Mouse (Mus musculus) neural tube, embryonic 13.5 days (tissue): ENCODE results near the gene Rex2. TPM values are rescaled to one million over a fixed set of nuclear protein-coding genes. Genes with fewer than 3 reads are reported as not detected.
A peak's percentile ranks its signal among the peaks of the same experiment; 100 is the strongest.
"Not testable (repeated sequence)": the region's sequence is repeated elsewhere in the genome, so short reads cannot be mapped to it uniquely, and the experiment has no call there.

ENCODE experiments used
- ATAC-seq: fragments of 200-750 bp; cut with Nextera tagmentation; 2 replicates; pipeline ENCODE4 v1.8.0; 2017; ENCODE audit warnings: low read depth, mild to moderate bottlenecking, moderate TSS enrichment, moderate library complexity
- H3K27ac ChIP-seq: fragments of 300-500 bp; sonication (generic); replicated peaks from 2 replicates; pipeline ENCODE4 v1.5.1; 2015; ENCODE audit warnings: moderate library complexity, mild to moderate bottlenecking, inconsistent platforms
- H3K27me3 ChIP-seq: fragments of 300-500 bp; sonication (generic); 2 replicates; pipeline ENCODE4 v1.6.1; 2015; ENCODE audit warnings: mild to moderate bottlenecking, inconsistent platforms
- H3K36me3 ChIP-seq: fragments of 300-500 bp; sonication (generic); 2 replicates; pipeline ENCODE4 v1.6.1; 2015; ENCODE audit warnings: mild to moderate bottlenecking, inconsistent platforms
- H3K4me1 ChIP-seq: fragments of 300-500 bp; sonication (generic); replicated peaks from 2 replicates; pipeline ENCODE4 v1.6.1; 2015; ENCODE audit warnings: inconsistent platforms
- H3K4me2 ChIP-seq: fragments of 300-500 bp; sonication (generic); 2 replicates; pipeline ENCODE4 v1.6.1; 2015; ENCODE audit warnings: inconsistent platforms, mild to moderate bottlenecking, moderate library complexity
- H3K4me3 ChIP-seq: fragments of 300-500 bp; sonication (generic); 2 replicates; pipeline ENCODE4 v1.5.1; 2015; ENCODE audit warnings: mild to moderate bottlenecking, inconsistent platforms
- H3K9ac ChIP-seq: fragments of 300-500 bp; sonication (generic); 2 replicates; pipeline ENCODE4 v1.6.1; 2015; ENCODE audit warnings: moderate library complexity, mild to moderate bottlenecking, inconsistent platforms
- H3K9me3 ChIP-seq: fragments of 300-500 bp; sonication (generic); 2 replicates; pipeline ENCODE4 v1.6.1; 2016; ENCODE audit warnings: inconsistent platforms
- whole genome bisulfite sequencing: fragments of 180-500 bp; shearing (Covaris S2); methylation state at CpG from one replicate; pipeline ENCODE4 v1.1.7; 2015; 5-methylcytosine and 5-hydroxymethylcytosine counted together
- polyA plus RNA-seq: library from polyadenylated mRNA; unstranded; fragments of >200 nt; fragmentation: Nextera tagmentation; extraction: Ambion mirVana; gene quantifications from 2 replicates; pipeline ENCODE4 v1.2.1, GENCODE M21; 2015

The Rex2 gene
- not detected in 2 replicates for polyA plus RNA-seq

- H3K4me1 ChIP-seq, H3K36me3 ChIP-seq, H3K4me3 ChIP-seq, H3K27me3 ChIP-seq, ATAC-seq, H3K9ac ChIP-seq, H3K27ac ChIP-seq, H3K9me3 ChIP-seq, H3K4me2 ChIP-seq: not testable (repeated sequence)
- WGBS = no CpG with 5 or more reads among the region's 6 CpGs
Observed at GRCm38 (mm10) chr4:147021550-147021949, at the start of gene Rex2. TSS of gene Rex2 (plus strand) at chr4:147021850.

- not testable (repeated sequence) for H3K36me3 ChIP-seq, H3K27me3 ChIP-seq, H3K4me2 ChIP-seq, H3K4me1 ChIP-seq, ATAC-seq, H3K9me3 ChIP-seq, H3K27ac ChIP-seq, H3K4me3 ChIP-seq, H3K9ac ChIP-seq
- WGBS = 12% methylated on average over 2 of the region's 2 CpGs
Observed at GRCm38 (mm10) chr4:146976581-146976980, 45.1 kb upstream of the Rex2 start.

- no CpG with 5 or more reads among the region's 1 CpGs for WGBS
- not testable (repeated sequence) for H3K4me1 ChIP-seq, H3K36me3 ChIP-seq, H3K9ac ChIP-seq, H3K27me3 ChIP-seq, H3K4me3 ChIP-seq, H3K4me2 ChIP-seq, H3K9me3 ChIP-seq, ATAC-seq, H3K27ac ChIP-seq
Observed at GRCm38 (mm10) chr4:147018400-147018799, 3.2 kb upstream of the Rex2 start.

GRCm38 (mm10) chr4:147026374-147026773 is 4.7 kb downstream of the Rex2 start:
- H3K27me3 ChIP-seq, H3K4me2 ChIP-seq, H3K27ac ChIP-seq, H3K9me3 ChIP-seq, H3K4me1 ChIP-seq, H3K9ac ChIP-seq, H3K4me3 ChIP-seq, H3K36me3 ChIP-seq, ATAC-seq: not testable (repeated sequence)
- 69% methylated on average over 1 of the region's 1 CpGs for WGBS

GRCm38 (mm10) chr4:147031308-147032036 is 9.8 kb downstream of the Rex2 start:
- not testable (repeated sequence) for ATAC-seq, H3K36me3 ChIP-seq, H3K4me3 ChIP-seq, H3K9me3 ChIP-seq, H3K27ac ChIP-seq, H3K4me1 ChIP-seq, H3K27me3 ChIP-seq, H3K4me2 ChIP-seq, H3K9ac ChIP-seq
- WGBS = 94% methylated on average over 1 of the region's 2 CpGs

GRCm38 (mm10) chr4:147063768-147064167 is 42.1 kb downstream of the Rex2 start:
- H3K9ac ChIP-seq, H3K27ac ChIP-seq, H3K36me3 ChIP-seq, H3K9me3 ChIP-seq, H3K27me3 ChIP-seq, H3K4me2 ChIP-seq, H3K4me1 ChIP-seq, ATAC-seq, H3K4me3 ChIP-seq: not testable (repeated sequence)
- WGBS = 87% methylated on average over 3 of the region's 3 CpGs

GRCm38 (mm10) chr4:147065861-147066260 is 44.2 kb downstream of the Rex2 start:
- not testable (repeated sequence) for H3K4me2 ChIP-seq, H3K27me3 ChIP-seq, H3K4me1 ChIP-seq, H3K9me3 ChIP-seq, H3K4me3 ChIP-seq, H3K9ac ChIP-seq, H3K36me3 ChIP-seq, ATAC-seq, H3K27ac ChIP-seq
- WGBS = 85% methylated on average over 3 of the region's 3 CpGs

- H3K9ac ChIP-seq, H3K4me2 ChIP-seq, H3K4me3 ChIP-seq, H3K4me1 ChIP-seq, ATAC-seq, H3K27ac ChIP-seq, H3K36me3 ChIP-seq, H3K9me3 ChIP-seq, H3K27me3 ChIP-seq: not testable (repeated sequence)
- WGBS = 91% methylated on average over 1 of the region's 1 CpGs
Observed at GRCm38 (mm10) chr4:147066380-147066779, 44.7 kb downstream of the Rex2 start.

GRCm38 (mm10) chr4:147095641-147096040 is 74.0 kb downstream of the Rex2 start:
- not testable (repeated sequence) for H3K4me2 ChIP-seq, ATAC-seq, H3K4me1 ChIP-seq, H3K9ac ChIP-seq, H3K4me3 ChIP-seq, H3K36me3 ChIP-seq, H3K27ac ChIP-seq, H3K27me3 ChIP-seq
- WGBS = 78% methylated on average over 2 of the region's 2 CpGs
- H3K9me3 ChIP-seq = peaks cover 16% of the 10 kb centered on the region

- H3K27ac ChIP-seq, H3K9me3 ChIP-seq, H3K4me1 ChIP-seq, H3K36me3 ChIP-seq, H3K27me3 ChIP-seq: not testable (repeated sequence)
- peak; percentile 98 for ATAC-seq
- Histone ChIP-seq H3K4me3 (peak overlapping the region; percentile 52), H3K9ac (peak overlapping the region; percentile 66), H3K4me2 (peak overlapping the region; percentile 72)
- under 1% methylated on average over 83 of the region's 109 CpGs for WGBS
Observed at GRCm38 (mm10) chr4:147101666-147102626, 80.3 kb downstream of the Rex2 start.

GRCm38 (mm10) chr4:147103814-147104213 is 82.2 kb downstream of the Rex2 start:
- 55% methylated on average over 4 of the region's 4 CpGs for WGBS
- ATAC-seq, H3K9ac ChIP-seq, H3K27me3 ChIP-seq, H3K27ac ChIP-seq, H3K4me1 ChIP-seq, H3K4me2 ChIP-seq, H3K4me3 ChIP-seq, H3K9me3 ChIP-seq, H3K36me3 ChIP-seq: not testable (repeated sequence)
